Mouse (Mus musculus): ENCODE measurements around the gene Phf2. TPM values are rescaled to one million over a fixed set of nuclear protein-coding genes. Genes with fewer than 3 reads are reported as not detected.

Gene Phf2
- polyA plus RNA-seq, 1 experiment from 2014 or later, result 2.2 TPM

DNA sequence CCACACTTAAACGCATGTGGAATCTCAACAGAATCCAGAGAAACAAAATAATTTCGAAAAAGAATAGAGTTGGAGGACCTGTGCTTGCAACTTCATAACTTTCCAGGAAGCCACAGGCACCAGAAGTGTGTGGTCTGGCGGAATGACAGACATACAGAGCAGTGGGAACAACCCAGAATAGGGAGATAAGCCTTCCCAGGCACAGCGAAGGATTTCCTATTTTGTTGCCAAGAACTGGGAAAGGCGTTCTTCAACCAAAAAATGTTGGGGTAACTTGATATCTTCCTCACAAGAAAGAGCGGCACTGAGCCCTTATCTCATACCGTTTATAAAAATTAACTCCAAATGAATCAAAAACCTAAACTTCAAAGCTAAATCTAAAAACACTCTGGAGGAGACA lies 96.4 kb downstream of the Phf2 start:
- Histone ChIP-seq H3K27ac (no peak overlapping the region), H3K9me3 (replicated peaks) (no peaks in the 10 kb centered on the region), H3K27me3 (peaks cover 2% of the 10 kb centered on the region; the same call in 1 of the 2 replicates), H3K4me3 (replicated peaks) (no peak overlapping the region), H3K4me1 (replicated peaks) (no peaks in the 10 kb centered on the region), H3K4me2 (no peak overlapping the region), H3K36me3 (no peaks in the 10 kb centered on the region), H3K9ac (no peak overlapping the region)
- DNase-seq (no peak), ATAC-seq (ENCODE audit: low read depth) (no peak)
- 51% methylated on average over 7 of the region's 7 CpGs for whole genome bisulfite sequencing (ENCODE audit: insufficient replicate concordance)

DNA sequence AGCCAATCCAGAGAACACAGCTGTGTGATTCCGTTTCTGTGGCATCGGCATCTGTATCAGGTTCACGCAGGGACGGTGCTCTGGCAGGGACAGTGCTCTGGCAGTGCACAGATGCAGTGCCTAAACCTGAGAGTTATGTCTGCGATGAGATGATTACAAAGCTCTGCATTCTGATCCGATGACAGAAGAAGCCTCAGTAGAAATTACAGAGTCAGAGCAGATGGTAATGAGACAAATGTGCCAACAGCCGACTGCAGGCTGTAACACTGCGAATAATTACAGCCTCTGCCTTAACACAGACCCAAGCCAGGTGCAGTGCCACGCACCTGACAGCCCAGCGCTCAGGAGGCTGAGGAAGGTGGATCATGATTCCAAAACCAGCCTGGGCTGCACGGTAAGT lies 102.8 kb downstream of the Phf2 start:
- Histone ChIP-seq H3K4me2 (no peak overlapping the region), H3K4me3 (replicated peaks) (no peak overlapping the region), H3K9me3 (replicated peaks) (no peaks in the 10 kb centered on the region), H3K27me3 (no peaks in the 10 kb centered on the region), H3K27ac (no peak overlapping the region), H3K4me1 (replicated peaks) (no peaks in the 10 kb centered on the region), H3K9ac (no peak overlapping the region), H3K36me3 (no peaks in the 10 kb centered on the region)
- 68% methylated on average over 11 of the region's 11 CpGs for WGBS (ENCODE audit: insufficient replicate concordance)
- DNase-seq (no peak), ATAC-seq (ENCODE audit: low read depth) (no peak)

DNA sequence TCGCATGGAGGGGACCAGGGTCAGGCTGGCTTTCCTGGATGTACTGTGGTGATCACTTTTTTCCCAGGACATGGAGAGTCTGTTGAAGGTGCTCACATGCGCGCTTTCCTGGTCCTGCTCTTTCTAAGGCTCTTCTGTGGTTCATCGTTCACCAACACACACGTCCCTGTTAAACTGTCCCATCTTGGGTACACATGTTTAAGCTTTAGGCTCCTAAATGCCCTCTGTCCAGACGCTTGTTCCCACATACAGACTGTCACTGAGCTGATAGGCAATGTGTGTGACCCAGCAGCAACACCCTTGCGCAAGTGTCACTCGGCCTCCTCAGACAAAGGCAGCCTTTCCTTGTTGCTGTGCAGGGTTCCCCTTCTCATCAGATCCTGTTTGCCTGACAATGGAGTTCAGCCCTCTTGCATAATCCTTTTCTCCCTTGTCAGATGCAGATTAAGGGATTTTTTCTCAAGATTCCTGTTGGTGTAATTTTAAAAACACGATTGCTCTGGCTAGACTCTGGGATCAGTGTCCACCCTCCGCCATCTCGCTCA lies 107.1 kb downstream of the Phf2 start:
- Histone ChIP-seq H3K4me1 (replicated peaks) (no peaks in the 10 kb centered on the region), H3K9me3 (replicated peaks) (no peaks in the 10 kb centered on the region), H3K9ac (no peak overlapping the region), H3K27me3 (no peaks in the 10 kb centered on the region), H3K4me2 (no peak overlapping the region), H3K36me3 (no peaks in the 10 kb centered on the region), H3K27ac (no peak overlapping the region), H3K4me3 (replicated peaks) (no peak overlapping the region)
- WGBS (ENCODE audit: insufficient replicate concordance), result 47% methylated on average over 11 of the region's 11 CpGs
- no peak for DNase-seq
- ATAC-seq (ENCODE audit: low read depth), result no peak

DNA sequence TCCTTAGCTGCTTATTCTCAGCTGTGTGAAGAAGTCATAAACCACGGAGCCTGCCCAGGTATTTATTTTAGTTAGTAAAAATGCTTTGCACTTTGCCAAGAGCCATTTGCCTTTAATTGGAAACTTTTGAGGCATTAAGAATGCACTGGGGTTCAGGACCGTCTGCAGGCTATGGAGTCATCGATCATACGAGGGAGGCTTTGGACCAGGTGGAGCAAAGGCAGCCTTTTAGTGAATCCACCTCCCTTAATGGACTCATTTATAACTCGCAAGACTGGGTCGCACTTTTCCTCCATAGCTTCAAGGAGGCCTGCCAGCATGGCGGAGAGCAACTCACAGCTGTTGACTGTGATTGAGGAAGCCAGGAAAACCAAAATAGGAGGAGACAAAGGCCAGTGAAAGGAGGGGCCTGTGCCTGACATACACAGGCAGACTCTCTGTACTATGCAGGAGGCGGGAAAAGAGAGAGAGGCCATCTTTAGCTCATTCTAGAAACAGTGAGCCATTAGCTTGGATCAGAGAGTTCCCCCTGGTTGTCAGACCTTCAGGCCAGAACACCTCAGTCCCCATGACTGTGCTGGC lies 110.0 kb downstream of the Phf2 start:
- Histone ChIP-seq H3K4me1 (replicated peaks) (no peaks in the 10 kb centered on the region), H3K9ac (no peak overlapping the region), H3K9me3 (replicated peaks) (no peaks in the 10 kb centered on the region), H3K4me3 (replicated peaks) (no peak overlapping the region), H3K27me3 (no peaks in the 10 kb centered on the region), H3K4me2 (no peak overlapping the region), H3K27ac (no peak overlapping the region), H3K36me3 (no peaks in the 10 kb centered on the region)
- ATAC-seq (ENCODE audit: low read depth) (no peak), DNase-seq (no peak)
- 58% methylated on average over 8 of the region's 8 CpGs for WGBS (ENCODE audit: insufficient replicate concordance)

DNA sequence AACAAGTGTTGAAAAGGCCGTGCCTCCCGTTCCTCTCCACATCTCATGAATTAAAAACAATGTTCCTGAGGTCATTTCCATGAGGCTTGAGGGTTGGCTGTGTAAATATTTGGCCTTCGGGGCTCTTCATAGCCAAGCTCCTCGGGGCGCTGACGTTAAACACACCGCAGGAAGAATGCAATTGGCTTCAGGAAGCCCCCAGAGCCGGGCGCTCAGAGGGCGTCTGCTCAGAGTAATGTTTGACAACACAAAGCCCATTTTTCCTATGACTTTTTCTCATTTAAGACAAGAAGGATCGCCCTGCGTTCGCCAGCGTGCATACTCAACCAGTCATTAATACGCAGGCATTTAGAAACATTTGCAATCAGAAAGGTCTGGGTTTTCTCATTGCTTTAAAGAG lies 114.2 kb downstream of the Phf2 start:
- no peak for ATAC-seq (ENCODE audit: low read depth)
- H3K27ac ChIP-seq, result no peak overlapping the region
- H3K36me3 ChIP-seq, result no peaks in the 10 kb centered on the region
- H3K9me3 ChIP-seq (replicated peaks), result no peaks in the 10 kb centered on the region
- DNase-seq, result no peak
- H3K9ac ChIP-seq, result no peak overlapping the region
- no peaks in the 10 kb centered on the region for H3K27me3 ChIP-seq
- 58% methylated on average over 15 of the region's 15 CpGs for WGBS (ENCODE audit: insufficient replicate concordance)
- no peak overlapping the region for H3K4me2 ChIP-seq
- H3K4me1 ChIP-seq (replicated peaks), result no peaks in the 10 kb centered on the region
- H3K4me3 ChIP-seq (replicated peaks), result no peak overlapping the region

Other genes starting within 250 kb of the Phf2 start
- gene Ptpdc1, start 245.5 kb downstream of the Phf2 start, polyA plus RNA-seq (2015; fragmentation: Nextera tagmentation; extraction: Ambion mirVana), result 0.53 TPM in 2 replicates
- 1.1 and 1.2 TPM in 2 replicates for gene Barx1, start 208.1 kb downstream of the Phf2 start, polyA plus RNA-seq (2015; fragmentation: Nextera tagmentation; extraction: Ambion mirVana)
- gene Fam120a, start 96.9 kb upstream of the Phf2 start, polyA plus RNA-seq (2015; fragmentation: Nextera tagmentation; extraction: Ambion mirVana), result 16.6 and 17.8 TPM in 2 replicates